Mouse (Mus musculus): ENCODE data around the gene Aym1. TPM values are rescaled to one million over a fixed set of nuclear protein-coding genes. Genes with fewer than 3 reads are reported as not detected.
"Not testable (repeated sequence)": the region's sequence is repeated elsewhere in the genome, so short reads cannot be mapped to it uniquely, and the experiment has no call there.

Aym1 gene
- total and polyA plus RNA-seq, 3 experiments = not detected

DNA sequence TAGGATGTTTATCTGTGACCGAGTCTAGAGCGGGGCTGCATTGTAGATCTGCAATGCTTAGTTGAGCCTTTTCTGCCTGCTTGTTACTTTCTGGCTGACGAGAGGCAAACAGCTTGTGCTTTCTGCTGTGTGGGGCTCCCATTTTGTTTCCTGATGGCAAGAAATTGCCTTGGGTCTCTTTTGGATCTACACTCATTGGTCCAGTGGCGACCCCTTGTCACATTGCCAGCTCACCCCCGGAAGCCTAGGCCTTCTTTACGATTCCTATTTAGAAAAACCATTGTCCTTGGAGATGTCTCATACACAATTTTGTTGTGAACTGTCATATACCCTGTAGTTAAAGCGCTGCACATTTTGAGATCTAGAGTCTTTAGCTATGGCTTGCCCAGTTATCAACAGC lies 4.2 kb downstream of the Aym1 start:
- Histone ChIP-seq H3K4me3 (ENCODE audit: low read depth, low read length) (no peak overlapping the region), H3K27me3 (ENCODE audit: insufficient read depth, low read length) (no peaks in the 10 kb centered on the region; the same call in 1 of the 2 replicates), H3K9me3 (replicated peaks) (peaks cover 84% of the 10 kb centered on the region), H3K4me1 (ENCODE audit: insufficient read depth, low read depth, low read length) (no peaks in the 10 kb centered on the region), H3K36me3 (replicated peaks) (no peaks in the 10 kb centered on the region)
- ATAC-seq (ENCODE audit: extremely low read depth, insufficient number of reproducible peaks, low FRiP score, poor library complexity, severe bottlenecking) (no peak), DNase-seq (ENCODE audit: low spot score) (no peak)
- no peak for TF ChIP-seq GATA1 (IDR thresholded peaks at IDR 0.05; ENCODE audit: borderline replicate concordance, low read length)
- TF ChIP-seq TAL1 (conservative IDR thresholded peaks at IDR 0.05; ENCODE audit: low read depth, low read length) = no peak
- no peak for TF ChIP-seq POLR2AphosphoS5 (IDR thresholded peaks at IDR 0.05; ENCODE audit: insufficient replicate concordance, low read depth, low read length)
- no peak for TF ChIP-seq GATA2 (IDR thresholded peaks at IDR 0.05; ENCODE audit: borderline replicate concordance, low read depth, low read length)
- no peak for TF ChIP-seq CTCF (IDR thresholded peaks at IDR 0.05; ENCODE audit: low read depth, low read length)

GRCm38 (mm10) chr5:113362258-113362996 lies 5.3 kb downstream of the Aym1 start:
- H3K4me3 ChIP-seq (ENCODE audit: low read depth, low read length) = no peak overlapping the region
- H3K27me3 ChIP-seq (ENCODE audit: insufficient read depth, low read length) = no peaks in the 10 kb centered on the region; the same call in 1 of the 2 replicates
- no peaks in the 10 kb centered on the region for H3K36me3 ChIP-seq (replicated peaks)
- peaks cover 86% of the 10 kb centered on the region for H3K9me3 ChIP-seq (replicated peaks)
- no peaks in the 10 kb centered on the region for H3K4me1 ChIP-seq (ENCODE audit: insufficient read depth, low read depth, low read length)
- TF ChIP-seq POLR2AphosphoS5 (IDR thresholded peaks at IDR 0.05; ENCODE audit: insufficient replicate concordance, low read depth, low read length) = no peak
- no peak for ATAC-seq (ENCODE audit: extremely low read depth, insufficient number of reproducible peaks, low FRiP score, poor library complexity, severe bottlenecking)
- DNase-seq (ENCODE audit: low spot score) = no peak

- TF ChIP-seq GATA2 (IDR thresholded peaks at IDR 0.05; ENCODE audit: borderline replicate concordance, low read depth, low read length) = no peak
- no peak for TF ChIP-seq CTCF (IDR thresholded peaks at IDR 0.05; ENCODE audit: low read depth, low read length)
- no peak for TF ChIP-seq GATA1 (IDR thresholded peaks at IDR 0.05; ENCODE audit: borderline replicate concordance, low read length)
- TF ChIP-seq POLR2AphosphoS5 (IDR thresholded peaks at IDR 0.05; ENCODE audit: insufficient replicate concordance, low read depth, low read length) = no peak
- TF ChIP-seq TAL1 (conservative IDR thresholded peaks at IDR 0.05; ENCODE audit: low read depth, low read length) = no peak
- ATAC-seq (ENCODE audit: extremely low read depth, insufficient number of reproducible peaks, low FRiP score, poor library complexity, severe bottlenecking) = no peak
Measured at GRCm38 (mm10) chr5:113363177-113363576, 6.1 kb downstream of the Aym1 start.

DNA sequence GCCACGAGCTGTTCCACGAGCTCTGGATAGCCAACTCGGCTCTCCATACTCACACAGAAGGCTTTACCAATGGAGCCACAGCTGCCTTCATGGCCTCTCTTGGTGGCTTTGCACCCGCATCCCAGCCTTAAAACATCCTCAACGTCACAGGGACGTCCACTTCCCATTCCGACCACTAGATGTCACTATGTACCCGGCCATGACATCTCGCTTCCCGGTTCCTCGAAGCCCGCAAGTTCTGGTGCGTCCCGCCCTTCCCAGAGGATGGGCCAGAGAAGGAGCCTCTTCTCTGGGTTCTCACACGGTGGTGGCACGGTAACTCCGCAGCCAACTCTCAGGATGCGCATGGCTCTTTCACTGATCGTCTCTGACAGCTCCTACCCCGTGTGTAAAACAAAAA lies 8.8 kb downstream of the Aym1 start:
- Histone ChIP-seq H3K4me1 (ENCODE audit: insufficient read depth, low read depth, low read length) (no peaks in the 10 kb centered on the region), H3K9me3 (replicated peaks) (peaks cover 91% of the 10 kb centered on the region), H3K4me3 (ENCODE audit: low read depth, low read length) (no peak overlapping the region; the same call in 1 of the 2 replicates), H3K36me3 (replicated peaks) (no peaks in the 10 kb centered on the region), H3K27me3 (ENCODE audit: insufficient read depth, low read length) (no peaks in the 10 kb centered on the region)
- no peak for ATAC-seq (ENCODE audit: extremely low read depth, insufficient number of reproducible peaks, low FRiP score, poor library complexity, severe bottlenecking)
- TF ChIP-seq TAL1 (conservative IDR thresholded peaks at IDR 0.05; ENCODE audit: low read depth, low read length) = no peak
- TF ChIP-seq CTCF (IDR thresholded peaks at IDR 0.05; ENCODE audit: low read depth, low read length) = no peak
- TF ChIP-seq GATA1 (IDR thresholded peaks at IDR 0.05; ENCODE audit: borderline replicate concordance, low read length) = no peak
- TF ChIP-seq GATA2 (IDR thresholded peaks at IDR 0.05; ENCODE audit: borderline replicate concordance, low read depth, low read length) = no peak
- no peak for TF ChIP-seq POLR2AphosphoS5 (IDR thresholded peaks at IDR 0.05; ENCODE audit: insufficient replicate concordance, low read depth, low read length)
- DNase-seq (ENCODE audit: low spot score) = no peak

More at GRCm38 (mm10) chr5:113363177-113363576, 6.1 kb downstream of the Aym1 start:
- no peaks in the 10 kb centered on the region; the same call in 1 of the 2 replicates for H3K27me3 ChIP-seq (ENCODE audit: insufficient read depth, low read length)
- H3K4me3 ChIP-seq (ENCODE audit: low read depth, low read length) = no peak overlapping the region
- H3K36me3 ChIP-seq (replicated peaks) = no peaks in the 10 kb centered on the region
- DNase-seq (ENCODE audit: low spot score) = no peak
- H3K4me1 ChIP-seq (ENCODE audit: insufficient read depth, low read depth, low read length) = no peaks in the 10 kb centered on the region
- peaks cover 86% of the 10 kb centered on the region for H3K9me3 ChIP-seq (replicated peaks)

DNA sequence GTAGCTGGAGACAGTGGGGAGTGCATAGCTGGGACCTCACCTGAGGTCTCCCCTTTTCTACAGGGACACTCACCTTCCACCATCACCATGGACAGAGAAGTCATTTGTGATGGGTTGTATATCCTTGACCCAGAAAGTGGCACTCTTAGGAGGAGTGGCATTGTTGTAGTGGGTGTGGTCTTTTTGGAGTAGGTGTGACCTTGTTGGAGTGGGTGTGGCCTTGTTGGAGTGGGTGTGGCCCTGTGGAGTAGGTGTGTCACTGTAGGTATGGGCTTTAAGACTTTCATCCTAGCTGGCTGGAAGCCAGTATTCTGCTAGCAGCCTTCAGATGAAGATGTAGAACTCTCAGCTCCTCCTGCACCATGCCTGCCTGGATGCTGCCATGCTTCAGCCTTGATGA lies 10.6 kb downstream of the Aym1 start:
- H3K4me1 ChIP-seq (ENCODE audit: insufficient read depth, low read depth, low read length); H3K4me3 ChIP-seq (ENCODE audit: low read depth, low read length); H3K36me3 ChIP-seq (replicated peaks); ATAC-seq (ENCODE audit: extremely low read depth, insufficient number of reproducible peaks, low FRiP score, poor library complexity, severe bottlenecking); H3K27me3 ChIP-seq (ENCODE audit: insufficient read depth, low read length); DNase-seq (ENCODE audit: low spot score): not testable (repeated sequence)
- H3K9me3 ChIP-seq (replicated peaks) = peaks cover 90% of the 10 kb centered on the region

- DNase-seq (ENCODE audit: low spot score) (no peak), ATAC-seq (ENCODE audit: extremely low read depth, insufficient number of reproducible peaks, low FRiP score, poor library complexity, severe bottlenecking) (no peak)
- no peaks in the 10 kb centered on the region for H3K4me1 ChIP-seq (ENCODE audit: insufficient read depth, low read depth, low read length)
- H3K36me3 ChIP-seq (replicated peaks) = no peaks in the 10 kb centered on the region
- H3K4me3 ChIP-seq (ENCODE audit: low read depth, low read length) = no peak overlapping the region
- no peaks in the 10 kb centered on the region for H3K27me3 ChIP-seq (ENCODE audit: insufficient read depth, low read length)
- no peak for TF ChIP-seq GATA2 (IDR thresholded peaks at IDR 0.05; ENCODE audit: borderline replicate concordance, low read depth, low read length)
- no peak for TF ChIP-seq POLR2AphosphoS5 (IDR thresholded peaks at IDR 0.05; ENCODE audit: insufficient replicate concordance, low read depth, low read length)
- TF ChIP-seq CTCF (IDR thresholded peaks at IDR 0.05; ENCODE audit: low read depth, low read length) = no peak
- TF ChIP-seq TAL1 (conservative IDR thresholded peaks at IDR 0.05; ENCODE audit: low read depth, low read length) = no peak
- no peak for TF ChIP-seq GATA1 (IDR thresholded peaks at IDR 0.05; ENCODE audit: borderline replicate concordance, low read length)
- H3K9me3 ChIP-seq (replicated peaks) = peaks cover 92% of the 10 kb centered on the region
Measured at GRCm38 (mm10) chr5:113369262-113369868, 12.3 kb downstream of the Aym1 start.
